Mouse (Mus musculus) lung, postnatal 0 days (tissue): Measurements from ENCODE around the gene Pygb.

Source experiments
- CTCF ChIP-seq: IDR thresholded peaks from 2 replicates; pipeline ENCODE4 v1.5.1; 2016; ENCODE audit warnings: antibody characterized with exemption, mild to moderate bottlenecking
- EP300 ChIP-seq: IDR thresholded peaks from 2 replicates; pipeline ENCODE4 v1.6.1; 2016; ENCODE audit warnings: antibody characterized with exemption, mild to moderate bottlenecking, control low read depth

DNA sequence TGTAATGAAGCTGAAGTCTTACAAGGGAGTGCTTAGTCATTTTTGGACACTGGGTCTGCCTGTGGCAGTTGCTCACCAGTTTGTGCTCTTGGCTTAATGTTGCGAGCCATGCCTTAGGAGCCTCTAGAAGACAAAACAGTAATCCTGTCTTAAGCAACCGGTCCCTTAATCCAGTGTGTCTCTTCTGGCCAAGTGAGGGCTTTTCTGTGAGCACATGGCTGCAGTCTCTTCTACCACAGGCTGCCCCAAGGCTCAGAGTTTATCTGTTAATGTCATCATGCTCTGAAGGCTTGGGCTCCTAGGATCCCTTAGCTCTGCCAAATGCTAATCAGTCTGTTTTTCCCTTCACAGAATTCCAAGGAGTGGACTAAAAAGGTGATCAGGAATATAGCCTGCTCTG lies 43.5 kb downstream of the Pygb start:
- TF ChIP-seq CTCF: no peak
- no peak for TF ChIP-seq EP300
